Mouse (Mus musculus) CH12.LX (cell line): ENCODE data around the gene Gm4871.
A peak's percentile ranks its signal among the peaks of the same experiment; 100 is the strongest.

Experiments
- CHD1 ChIP-seq: IDR thresholded peaks from 2 replicates; pipeline ENCODE4 v1.6.1; 2012; ENCODE audit warnings: low read depth, low read length, improper control_type of control experiment, inconsistent platforms
- CTCF ChIP-seq, 2 experiments: IDR thresholded peaks in 1 of 2; conservative IDR thresholded peaks in 1 of 2; 2 replicates each; pipeline ENCODE4 v1.5.1; 2011 to 2012; ENCODE audit warnings: low read depth in 2 of 2, low read length in 2 of 2, improper control_type of control experiment in 1 of 2, inconsistent platforms in 1 of 2, mild to moderate bottlenecking in 1 of 2, moderate library complexity in 1 of 2
- TBP ChIP-seq: conservative IDR thresholded peaks from 2 replicates; pipeline ENCODE4 v1.6.1; 2011; ENCODE audit warnings: low read depth, low read length, improper control_type of control experiment

- TF ChIP-seq CTCF (conservative IDR thresholded peaks at IDR 0.05 in 1 of 2, IDR thresholded peaks at IDR 0.05 in 1 of 2; ENCODE audit: low read depth in 2 of 2, low read length in 2 of 2) = peak in 1 of 2 experiments; percentile 69; a peak in 3 of 4 replicates
- TF ChIP-seq CHD1 = no peak
- no peak for TF ChIP-seq TBP
These were observed 44.1 kb downstream of the Gm4871 start for GRCm38 (mm10) chr5:144988340-144989060.
